Mouse (Mus musculus): ENCODE data around the gene Phospho2. TPM values are rescaled to one million over a fixed set of nuclear protein-coding genes. Genes with fewer than 3 reads are reported as not detected.
"Not testable (repeated sequence)": the region's sequence is repeated elsewhere in the genome, so short reads cannot be mapped to it uniquely, and the experiment has no call there.

Phospho2 gene
- polyA plus RNA-seq, 1 experiment from 2014 or later, result 13.5 TPM

DNA sequence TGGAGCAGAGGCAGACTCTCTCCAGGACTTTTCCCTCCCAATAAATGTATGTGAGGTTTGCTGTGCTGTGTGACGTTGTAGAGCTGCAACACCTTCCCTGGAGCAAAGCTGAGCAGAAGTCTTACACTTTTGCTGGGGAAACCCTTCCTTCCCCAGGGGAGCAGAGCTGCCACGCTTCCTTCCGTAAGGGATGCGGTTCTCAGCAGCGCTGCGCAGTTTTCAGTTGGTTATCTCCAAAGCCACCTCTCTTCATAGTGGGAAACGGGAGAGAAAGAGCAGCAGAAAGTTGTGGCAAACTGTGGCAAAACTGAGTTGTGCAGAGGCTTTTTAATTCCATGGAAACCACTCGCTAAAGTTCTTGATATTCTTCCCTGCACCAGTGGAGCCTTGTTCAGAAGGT lies 14.3 kb downstream of the Phospho2 start:
- Histone ChIP-seq H3K4me3 (ENCODE audit: low read depth, low read length) (no peak overlapping the region), H3K4me2 (ENCODE audit: low read depth, low read length) (no peak overlapping the region), H3K9ac (replicated peaks) (no peak overlapping the region), H3K9me3 (ENCODE audit: low read length) (no peaks in the 10 kb centered on the region), H3K4me1 (ENCODE audit: insufficient read depth) (peaks cover 9% of the 10 kb centered on the region; the same call in 1 of the 2 replicates), H3K27ac (ENCODE audit: low read depth) (no peak overlapping the region), H3K36me3 (replicated peaks; ENCODE audit: insufficient read depth, low read length) (no peaks in the 10 kb centered on the region), H3K27me3 (ENCODE audit: insufficient read depth, low read length) (no peaks in the 10 kb centered on the region)
- DNase-seq (no peak), ATAC-seq (no peak)
- 60% methylated on average over 8 of the region's 8 CpGs for WGBS (ENCODE audit: insufficient replicate concordance)
- no peak for TF ChIP-seq CTCF (IDR thresholded peaks at IDR 0.05; ENCODE audit: low read depth)
- TF ChIP-seq EP300 (IDR thresholded peaks at IDR 0.05; ENCODE audit: low read depth), result no peak

DNA sequence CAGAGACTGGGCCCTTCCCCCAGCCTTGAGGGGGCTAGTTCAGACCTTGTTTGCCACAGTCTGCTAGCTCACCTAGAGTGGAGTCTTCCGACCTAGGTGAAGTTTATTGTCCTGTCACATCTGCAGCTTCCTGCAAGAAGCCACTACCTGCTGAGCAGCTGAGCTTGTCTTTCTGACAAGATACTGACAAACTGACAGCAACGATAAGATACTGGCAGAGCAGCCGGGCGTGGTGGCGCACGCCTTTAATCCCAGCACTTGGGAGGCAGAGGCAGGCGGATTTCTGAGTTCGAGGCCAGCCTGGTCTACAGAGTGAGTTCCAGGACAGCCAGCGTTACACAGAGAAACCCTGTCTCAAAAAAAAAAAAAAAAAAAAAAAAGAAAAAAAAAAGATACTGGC lies 15.2 kb downstream of the Phospho2 start:
- not testable (repeated sequence) for DNase-seq

DNA sequence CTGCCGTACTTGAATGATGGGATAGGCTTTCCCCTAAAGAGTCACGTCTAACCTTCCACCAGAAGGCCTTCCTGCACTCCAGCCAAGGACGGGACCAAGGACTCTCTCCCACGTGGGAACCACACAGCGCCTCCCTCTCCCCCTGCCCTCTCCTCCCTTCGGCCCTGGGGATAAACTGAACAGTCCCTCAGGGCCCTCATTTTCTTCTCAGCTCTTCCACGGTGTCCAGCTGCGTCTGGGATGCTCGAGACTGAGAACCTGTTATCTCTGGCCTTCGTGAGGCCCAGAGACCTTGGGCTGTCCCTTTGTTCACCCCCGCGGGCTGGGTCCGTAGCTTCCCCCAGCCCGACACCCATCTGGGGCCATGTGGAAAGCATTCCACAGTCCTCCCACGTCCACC lies 20.7 kb downstream of the Phospho2 start:
- H3K9ac ChIP-seq (replicated peaks), result no peak overlapping the region
- TF ChIP-seq EP300 (IDR thresholded peaks at IDR 0.05; ENCODE audit: low read depth) (no peak), CTCF (IDR thresholded peaks at IDR 0.05; ENCODE audit: low read depth) (no peak)
- 58% methylated on average over 15 of the region's 15 CpGs for WGBS (ENCODE audit: insufficient replicate concordance)
- ATAC-seq, result no peak
- no peaks in the 10 kb centered on the region for H3K9me3 ChIP-seq (ENCODE audit: low read length)
- no peak overlapping the region for H3K27ac ChIP-seq (ENCODE audit: low read depth)
- no peak overlapping the region for H3K4me2 ChIP-seq (ENCODE audit: low read depth, low read length)
- no peaks in the 10 kb centered on the region for H3K4me1 ChIP-seq (ENCODE audit: insufficient read depth)
- H3K4me3 ChIP-seq (ENCODE audit: low read depth, low read length), result no peak overlapping the region
- no peak for DNase-seq
- H3K27me3 ChIP-seq (ENCODE audit: insufficient read depth, low read length), result no peaks in the 10 kb centered on the region
- H3K36me3 ChIP-seq (replicated peaks; ENCODE audit: insufficient read depth, low read length), result no peaks in the 10 kb centered on the region

More for the DNA sequence above, 15.2 kb downstream of the Phospho2 start:
- H3K9me3 ChIP-seq (ENCODE audit: low read length); ATAC-seq; H3K4me3 ChIP-seq (ENCODE audit: low read depth, low read length); H3K4me1 ChIP-seq (ENCODE audit: insufficient read depth); H3K36me3 ChIP-seq (replicated peaks; ENCODE audit: insufficient read depth, low read length); H3K27ac ChIP-seq (ENCODE audit: low read depth); H3K4me2 ChIP-seq (ENCODE audit: low read depth, low read length); H3K9ac ChIP-seq (replicated peaks); H3K27me3 ChIP-seq (ENCODE audit: insufficient read depth, low read length): not testable (repeated sequence)
- WGBS (ENCODE audit: insufficient replicate concordance), result 54% methylated on average over 8 of the region's 9 CpGs

DNA sequence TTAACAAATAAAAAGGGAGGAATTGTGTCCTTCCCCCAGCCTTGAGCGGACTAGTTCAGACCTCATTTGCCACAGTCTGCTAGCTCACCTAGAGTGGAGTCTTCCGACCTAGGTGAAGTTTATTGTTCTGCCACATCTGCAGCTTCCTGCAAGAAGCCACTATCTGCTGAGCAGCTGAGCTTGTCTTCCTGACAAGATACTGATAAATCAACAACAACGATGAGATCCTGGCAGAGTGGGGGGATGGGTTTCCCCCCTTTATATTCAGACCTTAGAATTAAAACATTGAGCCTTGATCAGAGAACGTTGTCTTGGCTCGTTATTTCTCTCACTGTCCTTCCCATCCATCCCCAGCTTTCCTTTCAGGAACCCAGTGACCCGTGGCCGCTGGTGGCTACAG lies 21.9 kb downstream of the Phospho2 start:
- 47% methylated on average over 7 of the region's 7 CpGs for WGBS (ENCODE audit: insufficient replicate concordance)
- not testable (repeated sequence) for H3K4me2 ChIP-seq (ENCODE audit: low read depth, low read length); DNase-seq; H3K27ac ChIP-seq (ENCODE audit: low read depth); H3K4me1 ChIP-seq (ENCODE audit: insufficient read depth); H3K27me3 ChIP-seq (ENCODE audit: insufficient read depth, low read length); H3K36me3 ChIP-seq (replicated peaks; ENCODE audit: insufficient read depth, low read length); H3K9me3 ChIP-seq (ENCODE audit: low read length); H3K4me3 ChIP-seq (ENCODE audit: low read depth, low read length); H3K9ac ChIP-seq (replicated peaks); ATAC-seq

DNA sequence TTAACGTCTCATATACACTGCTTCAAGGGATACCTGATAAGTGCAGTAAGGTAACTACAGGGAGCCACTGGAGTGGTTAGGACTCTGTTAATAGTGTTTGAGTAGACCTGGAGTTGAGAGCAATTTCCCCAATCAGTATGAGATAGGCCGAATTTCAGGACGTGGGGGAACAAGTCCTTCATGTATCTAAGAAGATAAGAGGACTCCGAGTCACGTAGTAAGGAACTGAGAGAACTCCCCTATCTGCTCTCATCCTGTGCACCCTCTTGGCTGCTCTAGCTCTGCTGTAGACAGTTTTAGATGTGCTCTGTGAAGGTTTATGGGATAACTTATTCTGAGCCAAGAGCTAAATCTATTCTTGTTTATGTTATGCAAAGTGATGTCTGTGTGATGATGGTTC lies 27.2 kb downstream of the Phospho2 start:
- TF ChIP-seq CTCF (IDR thresholded peaks at IDR 0.05; ENCODE audit: low read depth), result no peak
- peak; percentile 74 for TF ChIP-seq EP300 (IDR thresholded peaks at IDR 0.05; ENCODE audit: low read depth)
- H3K4me2 ChIP-seq (ENCODE audit: low read depth, low read length), result peak overlapping the region; percentile 6; the same call in 1 of the 2 replicates
- H3K27me3 ChIP-seq (ENCODE audit: insufficient read depth, low read length), result no peaks in the 10 kb centered on the region
- DNase-seq (no peak), ATAC-seq (peak; percentile 54)
- H3K27ac ChIP-seq (ENCODE audit: low read depth), result no peak overlapping the region; the same call in 1 of the 2 replicates
- H3K9me3 ChIP-seq (ENCODE audit: low read length), result no peaks in the 10 kb centered on the region
- no peaks in the 10 kb centered on the region for H3K36me3 ChIP-seq (replicated peaks; ENCODE audit: insufficient read depth, low read length)
- WGBS (ENCODE audit: insufficient replicate concordance), result 40% methylated on average over 5 of the region's 5 CpGs
- H3K9ac ChIP-seq (replicated peaks), result no peak overlapping the region
- peaks cover 9% of the 10 kb centered on the region for H3K4me1 ChIP-seq (ENCODE audit: insufficient read depth)
- H3K4me3 ChIP-seq (ENCODE audit: low read depth, low read length), result no peak overlapping the region

DNA sequence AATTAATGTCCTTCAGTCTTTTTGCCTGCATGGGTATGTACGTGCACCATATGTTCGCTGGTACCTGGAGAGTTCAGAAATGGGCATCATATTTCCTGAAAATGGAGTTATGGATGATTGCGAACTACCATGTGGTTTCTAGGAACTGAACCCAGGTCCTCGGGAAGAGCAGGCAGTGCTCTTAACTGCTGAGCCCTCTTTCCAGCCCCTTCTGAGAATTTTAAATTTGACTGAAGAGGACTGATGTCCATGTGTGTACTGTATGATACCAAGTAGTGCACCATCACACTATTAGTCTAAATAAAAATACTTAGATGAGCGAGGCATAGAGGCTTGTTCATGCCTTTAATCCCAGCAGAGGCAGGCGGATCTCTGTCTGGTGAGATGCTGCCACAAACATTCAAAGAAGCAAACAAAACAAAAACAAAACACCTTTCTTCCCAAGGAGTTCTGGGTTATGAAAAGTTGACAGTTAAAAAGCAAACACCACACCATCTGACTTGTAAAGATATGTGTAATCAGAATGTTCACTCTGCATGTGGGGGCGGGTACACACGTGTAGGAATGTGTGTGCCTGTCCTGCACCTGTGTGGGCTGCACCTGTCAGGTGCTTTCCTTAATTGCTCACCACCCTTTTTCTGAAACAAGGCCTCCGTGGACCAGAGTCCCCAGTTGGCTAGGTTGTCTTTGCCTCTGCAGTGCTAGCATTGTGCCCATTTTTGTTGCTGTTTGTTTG lies 29.1 kb downstream of the Phospho2 start:
- H3K4me1 ChIP-seq (ENCODE audit: insufficient read depth), result peaks cover 16% of the 10 kb centered on the region
- peak overlapping the region; percentile 34 for H3K4me2 ChIP-seq (ENCODE audit: low read depth, low read length)
- peak overlapping the region; percentile 62 for H3K27ac ChIP-seq (ENCODE audit: low read depth)
- WGBS (ENCODE audit: insufficient replicate concordance), result 57% methylated on average over 9 of the region's 9 CpGs
- no peaks in the 10 kb centered on the region for H3K36me3 ChIP-seq (replicated peaks; ENCODE audit: insufficient read depth, low read length)
- no peaks in the 10 kb centered on the region for H3K9me3 ChIP-seq (ENCODE audit: low read length)
- no peaks in the 10 kb centered on the region for H3K27me3 ChIP-seq (ENCODE audit: insufficient read depth, low read length)
- no peak overlapping the region for H3K9ac ChIP-seq (replicated peaks)
- H3K4me3 ChIP-seq (ENCODE audit: low read depth, low read length), result no peak overlapping the region
- DNase-seq, result no peak
- ATAC-seq, result peak; percentile 70
- TF ChIP-seq EP300 (IDR thresholded peaks at IDR 0.05; ENCODE audit: low read depth) (peak; percentile 92), CTCF (IDR thresholded peaks at IDR 0.05; ENCODE audit: low read depth) (no peak)

All from liver, postnatal 0 days (tissue).